Comparison of ENCODE assay signal across 8 mouse cellular contexts in genomic region chr8:123982826-123983400, GRCm38 (mm10). TPM values are rescaled to one million over a fixed set of nuclear protein-coding genes. Genes with fewer than 3 reads are reported as not detected.
DNase-seq lines count a peak whose midpoint lies in the region; ATAC-seq lines count a peak whose summit lies in the region.

TSS of gene Abcb10 (minus strand) at chr8:123983122.

- no peaks in the 10 kb centered on the region for H3K9me3 ChIP-seq in hindbrain, embryonic 14.5 days (ENCODE audit: control insufficient read depth, low read length)

- no peaks in the 10 kb centered on the region for H3K36me3 ChIP-seq in hindbrain, embryonic 14.5 days (replicated peaks; ENCODE audit: control insufficient read depth, insufficient read depth)

- ATAC-seq in hindbrain, embryonic 14.5 days (ENCODE audit: low FRiP score), result peak; percentile 90

- DNase-seq in T-cell, adult 2 months (ENCODE audit: low spot score), result peak; percentile 43
- peak; percentile 86 for DNase-seq in cerebellum, postnatal 36 days
- peak; percentile 78 for DNase-seq in frontal cortex, postnatal 36 days (ENCODE audit: low spot score in 2 of 2)
- DNase-seq in hindbrain, embryonic 14.5 days (ENCODE audit: low spot score), result peak; percentile 77
- DNase-seq in layer of hippocampus, postnatal 25 days (ENCODE audit: extremely low spot score in 1 of 2, low spot score in 1 of 2), result peak; percentile 65
- DNase-seq in lung, postnatal 14 days, result peak; percentile 88
- peak; percentile 94 for DNase-seq in ovary, postnatal 36 days (ENCODE audit: low spot score)
- DNase-seq in thymus, postnatal 25 days, result peak; percentile 66

- peaks cover 10% of the 10 kb centered on the region for H3K4me1 ChIP-seq in hindbrain, embryonic 14.5 days (replicated peaks; ENCODE audit: control insufficient read depth, insufficient read depth, low read length)

- H3K27ac ChIP-seq in hindbrain, embryonic 14.5 days, result peak within 1 kb of the TSS; percentile 69

- no peaks in the 10 kb centered on the region for H3K27me3 ChIP-seq in hindbrain, embryonic 14.5 days (ENCODE audit: control insufficient read depth, insufficient read depth, low read length)

- WGBS in hindbrain, embryonic 14.5 days, result under 1% methylated on average over 55 of the region's 56 CpGs

- H3K4me2 ChIP-seq in hindbrain, embryonic 14.5 days (replicated peaks), result peak within 1 kb of the TSS; percentile 95

- H3K4me3 ChIP-seq in hindbrain, embryonic 14.5 days (replicated peaks; ENCODE audit: low read length), result peak within 1 kb of the TSS; percentile 89

- peak within 1 kb of the TSS; percentile 88 for H3K9ac ChIP-seq in hindbrain, embryonic 14.5 days

RNA-seq across cellular contexts. Expression of gene Abcb10, which starts in this region (rescaled TPM):
- 19.7 and 21.5 TPM in 2 replicates for polyA plus RNA-seq in hindbrain, embryonic 14.5 days (2014; fragmentation: Nextera tagmentation; extraction: Ambion mirVana)
- total RNA-seq in layer of hippocampus, postnatal 25 days (2021), result 10 to 100 TPM; 19.2 to 20.0 TPM

Comparison
In these comparisons a context has a peak if more than half of its experiments do, and no peak if none do; other contexts are left out.
1. Peak in every context shown above with its lines: DNase-seq, ATAC-seq, H3K4me3 ChIP-seq and H3K27ac ChIP-seq.
2. DNase-seq: peak in every context shown above with its lines; median percentile 94 in ovary, postnatal 36 days; 88 in lung, postnatal 14 days; 86 in cerebellum, postnatal 36 days; 78 in frontal cortex, postnatal 36 days; 77 in hindbrain, embryonic 14.5 days; 66 in thymus, postnatal 25 days; 65 in layer of hippocampus, postnatal 25 days; 43 in T-cell, adult 2 months.